Mouse (Mus musculus) G1E (cell line): ENCODE data around the gene Patj. TPM values are rescaled to one million over a fixed set of nuclear protein-coding genes. Genes with fewer than 3 reads are reported as not detected.

Source experiments
- ATAC-seq: 2 replicates; pipeline ENCODE4 v1.8.0; 2016; ENCODE audit warnings: mild to moderate bottlenecking; ENCODE audit not compliant: insufficient number of reproducible peaks, poor library complexity, low FRiP score, severe bottlenecking; ENCODE audit errors: extremely low read depth
- DNase-seq: peaks from one replicate; pipeline ENCODE4 v3.0.0; 2012; ENCODE audit warnings: low spot score
- H3K27me3 ChIP-seq: 2 replicates; pipeline ENCODE4 v1.6.1; 2012; ENCODE audit warnings: mild to moderate bottlenecking, low read length, inconsistent platforms; ENCODE audit not compliant: insufficient read depth
- H3K36me3 ChIP-seq: replicated peaks from 2 replicates; pipeline ENCODE3; 2012; ENCODE audit warnings: mild to moderate bottlenecking, inconsistent platforms
- H3K4me1 ChIP-seq: 2 replicates; pipeline ENCODE4 v1.6.1; 2012; ENCODE audit warnings: low read depth, low read length, inconsistent platforms, mixed read lengths; ENCODE audit not compliant: insufficient read depth
- H3K4me3 ChIP-seq: 2 replicates; pipeline ENCODE4 v1.5.1; 2012; ENCODE audit warnings: low read depth, mild to moderate bottlenecking, inconsistent platforms, low read length, moderate library complexity, mixed read lengths
- H3K9me3 ChIP-seq: replicated peaks from 2 replicates; pipeline ENCODE4 v1.6.1; 2012; ENCODE audit warnings: inconsistent platforms
- CTCF ChIP-seq: IDR thresholded peaks from 2 replicates; pipeline ENCODE4 v1.5.1; 2012; ENCODE audit warnings: low read depth, low read length, inconsistent platforms, mixed read lengths
- GATA1 ChIP-seq: IDR thresholded peaks from 2 replicates; pipeline ENCODE4 v1.6.1; 2012; ENCODE audit warnings: borderline replicate concordance, low read length, inconsistent platforms, mixed read lengths
- GATA2 ChIP-seq: IDR thresholded peaks from 2 replicates; pipeline ENCODE4 v1.6.1; 2012; ENCODE audit warnings: low read depth, low read length, inconsistent platforms, borderline replicate concordance
- POLR2AphosphoS5 ChIP-seq: IDR thresholded peaks from 2 replicates; pipeline ENCODE4 v1.6.1; 2012; ENCODE audit warnings: low read depth, low read length, inconsistent platforms; ENCODE audit not compliant: insufficient replicate concordance
- TAL1 ChIP-seq: conservative IDR thresholded peaks from 2 replicates; pipeline ENCODE4 v1.6.1; 2012; ENCODE audit warnings: low read depth, low read length, inconsistent platforms, mixed read lengths
- polyA plus RNA-seq: library from polyadenylated mRNA; stranded (reverse); fragments of >175 nt; gene quantifications from 2 replicates; pipeline ENCODE4 v1.2.3, GENCODE M21; 2012
- total RNA-seq, 2 experiments: library from RNA; stranded (forward) in 1 of 2; stranded (reverse) in 1 of 2; fragments of 200-1000 nt in 1 of 2; fragments of >200 nt in 1 of 2; fragmentation: Nextera tagmentation in 1 of 2; gene quantifications; 2 replicates each; pipeline ENCODE4 v1.2.3; 2014 to 2017

Gene Patj
- total and polyA plus RNA-seq, 3 experiments, result 0.82 TPM; not detected in 2

GRCm38 (mm10) chr4:98581456-98581855 lies 185.9 kb downstream of the Patj start:
- no peak overlapping the region for H3K4me3 ChIP-seq
- H3K4me1 ChIP-seq, result no peaks in the 10 kb centered on the region
- H3K9me3 ChIP-seq, result peaks cover 40% of the 10 kb centered on the region
- no peaks in the 10 kb centered on the region for H3K36me3 ChIP-seq
- ATAC-seq, result no peak
- H3K27me3 ChIP-seq, result no peaks in the 10 kb centered on the region
- TF ChIP-seq GATA2 (no peak), POLR2AphosphoS5 (no peak)
- no peak for DNase-seq

GRCm38 (mm10) chr4:98584023-98584422 lies 188.4 kb downstream of the Patj start:
- no peak for ATAC-seq
- TF ChIP-seq GATA2 (no peak), POLR2AphosphoS5 (no peak), TAL1 (no peak), GATA1 (no peak), CTCF (no peak)

GRCm38 (mm10) chr4:98586303-98586702 lies 190.7 kb downstream of the Patj start:
- TF ChIP-seq CTCF (no peak), GATA2 (no peak), POLR2AphosphoS5 (no peak), TAL1 (no peak), GATA1 (no peak)
- DNase-seq (no peak), ATAC-seq (no peak)
- no peaks in the 10 kb centered on the region for H3K36me3 ChIP-seq
- H3K4me3 ChIP-seq, result no peak overlapping the region
- no peaks in the 10 kb centered on the region for H3K27me3 ChIP-seq
- no peaks in the 10 kb centered on the region for H3K4me1 ChIP-seq
- H3K9me3 ChIP-seq, result peaks cover 32% of the 10 kb centered on the region

More at GRCm38 (mm10) chr4:98584023-98584422, 188.4 kb downstream of the Patj start:
- Histone ChIP-seq H3K9me3 (peaks cover 33% of the 10 kb centered on the region), H3K4me1 (no peaks in the 10 kb centered on the region), H3K36me3 (no peaks in the 10 kb centered on the region), H3K27me3 (no peaks in the 10 kb centered on the region), H3K4me3 (no peak overlapping the region)
- DNase-seq, result no peak

GRCm38 (mm10) chr4:98587686-98588085 lies 192.1 kb downstream of the Patj start:
- no peak overlapping the region for H3K4me3 ChIP-seq
- H3K36me3 ChIP-seq, result no peaks in the 10 kb centered on the region
- ATAC-seq (no peak), DNase-seq (no peak)
- H3K27me3 ChIP-seq, result no peaks in the 10 kb centered on the region
- peaks cover 28% of the 10 kb centered on the region for H3K9me3 ChIP-seq
- TF ChIP-seq CTCF (no peak), TAL1 (no peak), GATA2 (no peak), GATA1 (no peak), POLR2AphosphoS5 (no peak)
- H3K4me1 ChIP-seq, result no peaks in the 10 kb centered on the region

GRCm38 (mm10) chr4:98593961-98594360 lies 198.4 kb downstream of the Patj start:
- H3K36me3 ChIP-seq, result no peaks in the 10 kb centered on the region
- H3K4me1 ChIP-seq, result no peaks in the 10 kb centered on the region
- ATAC-seq, result no peak
- no peak overlapping the region for H3K4me3 ChIP-seq
- no peaks in the 10 kb centered on the region for H3K27me3 ChIP-seq
- no peak for DNase-seq
- H3K9me3 ChIP-seq, result peaks cover 17% of the 10 kb centered on the region
- no peak for TF ChIP-seq TAL1

GRCm38 (mm10) chr4:98598546-98598971 lies 203.0 kb downstream of the Patj start:
- no peaks in the 10 kb centered on the region for H3K36me3 ChIP-seq
- peaks cover 22% of the 10 kb centered on the region for H3K9me3 ChIP-seq
- H3K4me1 ChIP-seq, result no peaks in the 10 kb centered on the region
- no peaks in the 10 kb centered on the region for H3K27me3 ChIP-seq
- no peak for TF ChIP-seq GATA2
- TF ChIP-seq POLR2AphosphoS5, result no peak
- TF ChIP-seq GATA1, result no peak
- no peak for TF ChIP-seq TAL1
- no peak for TF ChIP-seq CTCF
- DNase-seq (no peak), ATAC-seq (no peak)
- no peak overlapping the region for H3K4me3 ChIP-seq

GRCm38 (mm10) chr4:98599358-98599757 lies 203.8 kb downstream of the Patj start:
- no peak overlapping the region for H3K4me3 ChIP-seq
- no peaks in the 10 kb centered on the region for H3K27me3 ChIP-seq
- peaks cover 20% of the 10 kb centered on the region for H3K9me3 ChIP-seq
- TF ChIP-seq CTCF (no peak), POLR2AphosphoS5 (no peak), GATA2 (no peak), TAL1 (no peak)
- no peaks in the 10 kb centered on the region for H3K36me3 ChIP-seq
- DNase-seq (no peak), ATAC-seq (no peak)
- no peaks in the 10 kb centered on the region for H3K4me1 ChIP-seq
